Mouse (Mus musculus): Measurements from ENCODE around the gene Eno1. TPM values are rescaled to one million over a fixed set of nuclear protein-coding genes. Genes with fewer than 3 reads are reported as not detected.
"Not testable (repeated sequence)": the region's sequence is repeated elsewhere in the genome, so short reads cannot be mapped to it uniquely, and the experiment has no call there.

Gene Eno1
- total RNA-seq, 4 experiments from 2014 or later, result 450 to 494 (median 470) TPM

DNA sequence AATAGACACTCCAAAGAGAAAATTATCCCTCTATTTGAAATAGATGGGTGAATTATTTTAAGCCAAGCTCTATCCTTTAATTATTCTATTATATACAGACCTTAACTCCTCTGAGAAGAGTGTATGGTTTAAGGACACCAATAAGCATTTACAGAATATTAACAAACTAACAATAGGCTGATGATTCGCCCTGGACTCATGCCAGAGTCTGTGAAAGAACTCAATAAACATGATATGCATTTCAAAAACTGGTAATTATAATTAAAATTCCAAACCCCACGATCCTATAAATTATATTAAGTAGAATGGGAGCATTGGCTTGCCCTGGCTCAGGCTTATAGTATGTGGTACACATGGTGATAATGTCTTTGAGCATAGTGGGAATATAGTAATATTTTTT, 43.5 kb downstream of the Eno1 start:
- DNase-seq (ENCODE audit: low spot score in 2 of 2), result no peak

DNA sequence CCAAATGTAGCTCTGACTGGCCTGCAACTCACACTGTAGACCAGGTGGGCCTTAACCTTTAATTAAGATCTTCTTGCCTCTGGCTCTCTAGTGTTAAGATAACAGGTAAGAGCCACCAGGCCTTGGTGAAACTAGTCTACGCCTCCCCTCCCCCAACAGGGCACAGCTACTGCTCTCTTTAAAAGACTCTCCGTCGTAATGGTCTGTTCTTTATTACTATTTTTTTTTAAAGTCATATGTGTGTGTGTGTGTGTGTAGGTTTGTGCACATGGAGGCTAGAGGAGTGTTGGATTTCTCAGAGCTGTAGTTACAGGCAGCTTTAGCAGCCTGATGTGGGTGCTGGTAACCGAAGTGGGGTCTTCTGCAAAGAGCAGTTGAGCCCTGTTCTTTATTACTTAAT, 43.9 kb downstream of the Eno1 start:
- DNase-seq (ENCODE audit: low spot score in 2 of 2), result no peak

DNA sequence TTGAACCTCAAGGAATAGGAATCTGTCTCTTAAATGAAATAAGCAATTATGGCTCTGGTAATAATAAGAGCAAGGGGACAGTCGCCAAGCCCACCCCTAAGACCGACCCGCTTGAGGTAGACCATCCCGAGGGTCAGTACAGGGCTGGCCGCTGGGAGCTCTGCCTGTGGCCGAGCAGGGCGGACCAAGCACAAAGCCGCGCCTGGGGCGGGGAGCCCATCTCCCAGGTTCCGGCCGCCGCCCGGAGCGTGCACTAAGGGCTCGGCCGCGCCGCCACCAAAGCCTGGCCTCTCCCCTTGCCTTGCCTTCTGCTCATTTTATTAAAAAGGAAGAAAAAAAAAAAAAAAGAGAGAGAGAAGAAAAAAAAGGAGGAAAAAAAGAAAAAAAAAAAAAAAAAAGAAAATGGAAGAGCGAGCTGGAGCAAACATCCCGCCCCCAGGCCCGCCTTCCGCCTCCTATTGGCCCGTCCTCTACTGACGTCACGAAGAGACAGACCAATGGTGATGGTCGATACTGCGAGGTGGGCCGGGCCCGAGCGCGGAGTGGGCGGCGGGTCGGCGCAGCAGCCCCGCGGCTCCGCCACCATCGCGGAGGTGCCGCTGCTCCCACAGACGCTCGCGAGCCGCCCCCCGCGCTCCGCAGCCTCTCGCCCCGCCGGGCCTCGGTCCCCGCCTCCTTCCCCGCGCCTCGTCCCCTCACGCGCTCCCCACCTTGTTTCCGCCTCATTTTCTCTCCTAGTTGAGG, 44.7 kb downstream of the Eno1 start, which contains the start of gene Rere:
TSS of gene Rere (plus strand) at position 629 of the 744 bp plus-strand sequence.
- DNase-seq (ENCODE audit: low spot score in 2 of 2), result peak; percentile 95 to 99

DNA sequence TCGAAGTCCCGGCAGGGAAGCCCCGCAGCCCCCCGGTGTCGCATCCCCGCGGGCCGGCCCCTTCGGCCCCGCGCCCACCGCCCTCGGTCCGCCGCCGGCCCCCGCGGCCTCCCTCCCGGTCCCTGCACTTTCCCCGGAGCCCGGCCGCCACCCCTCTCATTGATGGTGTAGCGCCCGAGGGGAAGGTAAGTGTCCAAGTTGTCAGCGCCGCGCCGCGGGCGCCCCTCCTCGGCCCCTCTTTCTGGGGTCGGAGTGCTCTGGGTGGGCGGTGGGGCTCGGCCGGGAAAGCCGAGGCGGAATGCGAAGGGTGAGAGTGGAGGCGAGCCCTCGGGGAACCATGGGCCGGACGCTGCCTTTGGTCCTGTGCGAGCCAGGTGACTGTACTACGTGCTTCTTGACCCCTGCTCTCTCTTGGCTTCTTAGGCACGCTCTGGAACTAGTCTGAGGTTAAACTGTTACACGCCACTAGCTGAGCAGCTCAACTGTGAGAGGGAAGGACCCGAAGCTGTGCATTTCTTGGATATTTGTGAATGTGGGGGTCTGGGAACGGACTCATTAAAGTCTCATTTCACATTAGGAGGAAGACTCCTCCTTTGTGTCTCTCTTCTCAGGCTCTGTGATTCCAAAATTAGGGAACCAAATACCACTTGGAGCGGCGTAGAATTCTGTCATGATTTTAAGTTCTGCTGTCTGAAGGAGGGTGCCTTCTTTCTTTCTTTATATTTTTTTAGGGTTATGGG, 45.5 kb downstream of the Eno1 start:
- DNase-seq (ENCODE audit: low spot score in 2 of 2), result peak in 1 of 2 experiments; percentile 21

DNA sequence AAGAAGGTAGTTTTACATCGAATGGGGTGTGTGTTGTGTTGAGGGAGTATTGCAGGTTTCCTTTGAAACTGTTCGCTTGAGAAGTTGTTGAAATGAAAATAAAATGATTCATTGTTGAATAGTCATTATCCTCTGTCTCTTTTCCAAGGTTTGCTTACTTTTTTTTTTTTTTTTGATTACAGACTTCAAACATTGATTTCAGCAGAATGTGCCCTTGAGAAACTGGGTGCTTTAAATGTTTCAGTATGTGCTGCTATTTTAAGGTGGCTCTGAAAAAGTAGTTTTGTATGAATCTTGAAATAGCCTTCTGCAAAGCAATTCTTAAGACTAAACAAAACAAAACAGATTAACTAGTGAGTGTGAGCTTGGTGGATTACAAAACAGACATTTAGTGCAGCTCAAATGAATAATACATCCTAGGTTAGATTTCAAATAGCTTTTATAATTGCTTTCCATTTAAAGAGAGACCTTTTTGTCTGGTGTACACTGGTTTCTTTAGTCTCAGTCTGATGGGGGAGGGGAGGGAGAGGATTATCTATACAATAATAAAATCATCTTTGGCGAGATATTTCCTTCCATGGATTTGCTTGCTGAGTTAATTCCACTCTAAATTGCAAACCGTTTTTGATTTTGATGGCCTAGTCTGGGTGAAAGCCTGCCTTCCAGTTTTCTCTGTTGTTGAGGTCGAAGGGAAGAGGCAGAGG, 46.3 kb downstream of the Eno1 start:
- DNase-seq (ENCODE audit: low spot score in 2 of 2), result no peak

DNA sequence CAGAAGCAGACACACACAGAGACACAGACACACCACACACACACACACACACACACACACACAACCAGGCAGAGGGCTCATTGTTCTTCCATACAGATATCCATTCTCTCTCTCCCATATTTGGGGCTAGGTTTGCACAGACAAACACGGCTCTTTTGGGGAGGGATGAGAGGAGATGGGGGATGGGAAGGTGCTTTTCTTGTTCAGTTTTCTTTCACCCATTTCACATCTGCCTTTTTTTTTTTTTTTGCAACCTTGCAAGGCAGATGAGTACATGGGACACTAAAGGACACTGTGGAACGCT, 46.8 kb downstream of the Eno1 start:
- DNase-seq (ENCODE audit: low spot score in 2 of 2), result no peak

DNA sequence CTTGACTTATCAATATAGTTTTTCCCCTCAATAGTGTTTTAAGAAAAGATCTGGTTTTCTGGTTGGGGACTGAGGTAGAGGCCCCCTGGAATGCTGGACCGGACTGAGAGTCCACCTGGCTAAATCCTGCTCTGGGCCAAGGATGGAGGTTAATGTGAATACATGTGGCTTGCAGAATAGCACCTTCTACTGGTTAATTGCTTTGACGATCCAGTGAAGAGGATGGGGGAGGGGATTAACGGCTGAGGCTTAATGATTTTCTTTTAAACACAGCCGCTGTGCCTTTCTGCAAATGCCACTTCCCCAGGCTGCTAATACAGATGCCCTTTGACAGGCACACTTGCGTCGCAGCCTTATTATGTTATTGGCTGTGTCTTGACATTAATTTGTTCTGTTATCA, 47.5 kb downstream of the Eno1 start:
- DNase-seq (ENCODE audit: low spot score in 2 of 2), result no peak

DNA sequence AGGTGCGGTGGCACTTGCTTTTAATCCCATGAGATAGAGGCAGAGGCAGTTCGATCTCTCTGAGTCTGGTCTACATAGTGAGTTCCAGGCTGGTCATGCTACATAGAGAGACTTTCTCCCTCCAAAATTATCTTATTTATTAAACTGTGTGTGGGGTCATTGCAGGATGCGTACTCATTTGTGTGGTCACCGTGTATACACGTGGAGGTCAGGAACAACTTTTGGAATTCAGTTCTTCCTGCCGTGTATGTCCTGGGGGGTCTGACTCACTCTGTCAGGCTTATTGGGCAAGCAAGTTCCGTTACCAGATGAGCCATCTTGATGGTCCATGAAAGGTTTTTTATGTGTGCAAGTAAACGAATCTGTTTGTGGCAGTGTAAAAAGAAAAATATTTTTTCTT, 50.5 kb downstream of the Eno1 start:
- DNase-seq (ENCODE audit: low spot score in 2 of 2), result no peak

DNA sequence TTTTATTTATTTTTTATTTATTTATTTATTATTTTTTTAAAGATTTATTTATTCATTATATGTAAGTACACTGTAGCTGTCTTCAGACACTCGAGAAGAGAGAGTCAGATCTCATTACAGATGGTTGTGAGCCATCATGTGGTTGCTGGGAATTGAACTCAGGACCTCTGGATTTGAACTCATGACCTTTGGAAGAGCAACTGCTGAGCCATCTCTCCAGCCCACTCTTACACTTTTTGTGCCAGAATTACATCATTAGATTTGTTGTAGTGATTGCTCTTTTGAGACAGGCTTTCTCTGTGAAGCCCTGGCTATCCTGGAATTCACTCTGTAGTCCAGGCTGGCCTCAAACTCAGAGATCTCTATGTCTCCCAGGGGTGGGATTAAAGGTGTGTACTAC, 50.9 kb downstream of the Eno1 start:
- not testable (repeated sequence) for DNase-seq (ENCODE audit: low spot score in 2 of 2)

DNA sequence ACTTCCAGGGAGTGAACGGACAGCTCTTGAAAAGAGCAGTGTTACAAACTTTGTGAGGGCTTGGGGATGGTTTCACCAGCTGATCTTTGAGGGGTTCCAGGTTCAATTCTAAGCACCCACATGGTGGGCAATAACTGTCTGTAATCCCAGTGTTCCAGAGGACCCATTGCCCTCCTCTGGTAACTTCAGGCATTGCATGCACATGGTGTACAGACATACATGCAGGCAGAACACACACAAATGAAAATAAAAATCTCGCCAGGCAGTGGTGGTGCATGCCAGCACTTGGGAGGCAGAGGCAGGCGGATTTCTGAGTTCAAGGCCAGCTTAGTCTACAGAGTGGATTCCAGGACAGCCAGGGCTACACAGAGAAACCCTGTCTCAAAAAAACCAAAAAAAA, 55.4 kb downstream of the Eno1 start:
- DNase-seq (ENCODE audit: low spot score in 2 of 2), result no peak

DNA sequence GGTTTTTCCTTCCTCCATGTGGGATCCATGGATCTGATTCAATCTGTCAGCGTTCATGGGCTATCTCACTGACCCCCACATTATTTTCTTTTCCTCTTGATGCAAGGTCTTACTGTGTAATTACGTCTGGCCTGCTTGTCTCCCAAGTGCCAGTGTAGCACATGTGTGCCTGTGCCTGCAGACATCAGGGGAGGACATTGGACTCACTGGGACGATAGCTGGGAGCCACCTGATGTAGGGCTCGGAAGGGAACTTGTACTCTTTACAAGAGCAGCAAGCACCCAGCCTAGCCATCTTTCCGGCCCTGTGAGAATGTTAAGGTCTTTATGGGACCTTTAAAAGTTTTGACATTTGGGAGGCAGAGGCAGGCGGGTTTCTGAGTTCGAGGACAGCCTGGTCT, 58.3 kb downstream of the Eno1 start:
- DNase-seq (ENCODE audit: low spot score in 2 of 2), result no peak

DNA sequence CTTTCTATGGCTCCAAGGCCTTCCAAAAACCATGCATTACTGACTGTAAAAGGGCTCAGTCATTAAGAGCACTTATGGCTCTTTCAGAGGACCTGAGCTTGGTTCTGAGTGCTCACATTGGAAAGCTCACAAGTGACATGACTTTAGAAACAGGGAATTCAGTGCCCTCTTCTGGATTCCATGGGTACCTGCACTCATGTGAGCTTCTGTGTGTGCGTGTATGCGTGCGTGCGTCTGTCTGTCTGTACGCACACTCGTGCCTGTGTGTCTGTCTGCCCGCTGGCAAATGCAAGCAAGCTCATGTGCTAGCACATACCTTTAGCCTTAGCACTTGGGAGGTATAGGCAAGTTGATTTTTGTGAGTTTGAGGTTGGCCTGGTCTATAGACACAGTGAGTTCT, 59.4 kb downstream of the Eno1 start:
- DNase-seq (ENCODE audit: low spot score in 2 of 2), result no peak

Other genes with a start within 250 kb of the Eno1 start
- gene H6pd, start 227.7 kb upstream of the Eno1 start, total RNA-seq (2022), result 10 to 100 TPM; 14.7 to 17.8 (median 16.3) TPM
- 1 to 10 TPM; 1.9 to 3.4 (median 2.4) TPM for gene Gpr157, start 149.4 kb upstream of the Eno1 start, total RNA-seq (2022)
- 10 to 100 TPM in 1 of 4 experiments, 1 to 10 TPM in 3; 5.5 to 10.1 (median 8.7) TPM for gene Slc2a5, start 117.4 kb upstream of the Eno1 start, total RNA-seq (2022)
- not detected for gene Slc2a7, start 87.7 kb upstream of the Eno1 start, total RNA-seq (2022)
- gene Car6, start 35.4 kb upstream of the Eno1 start, total RNA-seq (2022), result not detected
- gene Rere, start 44.9 kb downstream of the Eno1 start, total RNA-seq (2022), result 100 to 1,000 TPM in 1 of 4 experiments, 10 to 100 TPM in 3; 86.6 to 105 (median 93.5) TPM

All from left cerebral cortex, adult 8-10 months (tissue).